Mouse (Mus musculus) spleen, adult 2 months (tissue): ENCODE measurements around the gene Mylk. TPM values are rescaled to one million over a fixed set of nuclear protein-coding genes. Genes with fewer than 3 reads are reported as not detected.

Experiments used
- DNase-seq, 2 experiments: peaks; one replicate each; pipeline versions ENCODE4 v3.0.0 to v3.0.0-alpha.2; 2012 to 2021; ENCODE audit warnings: low spot score in 2 of 2, low read depth in 1 of 2
- H3K27ac ChIP-seq: fragments of 200-500 bp; 2 replicates; pipeline ENCODE4 v1.5.1; 2012; ENCODE audit warnings: low read length, inconsistent platforms; ENCODE audit not compliant: insufficient read depth
- H3K27me3 ChIP-seq: fragments of 200-500 bp; 2 replicates; pipeline ENCODE4 v1.6.1; 2012; ENCODE audit warnings: mild to moderate bottlenecking, moderate library complexity, low read length, inconsistent platforms; ENCODE audit not compliant: control insufficient read depth, insufficient read depth
- H3K36me3 ChIP-seq: fragments of 200-500 bp; 2 replicates; pipeline ENCODE4 v1.6.1; 2012; ENCODE audit warnings: mild to moderate bottlenecking, low read length, inconsistent platforms; ENCODE audit not compliant: control insufficient read depth, insufficient read depth
- H3K4me1 ChIP-seq: fragments of 200-500 bp; 2 replicates; pipeline ENCODE4 v1.6.1; 2011; ENCODE audit warnings: inconsistent platforms; ENCODE audit not compliant: control insufficient read depth, insufficient read depth, insufficient read length
- H3K4me3 ChIP-seq: fragments of 200-500 bp; 2 replicates; pipeline ENCODE4 v1.5.1; 2011; ENCODE audit warnings: mild to moderate bottlenecking, inconsistent platforms; ENCODE audit not compliant: insufficient read depth, insufficient read length; ENCODE audit errors: extremely low read depth
- CTCF ChIP-seq: fragments of 200-500 bp; IDR thresholded peaks from 2 replicates; pipeline ENCODE4 v1.5.1; 2011; ENCODE audit warnings: mild to moderate bottlenecking, inconsistent platforms; ENCODE audit not compliant: insufficient read depth, insufficient read length, insufficient replicate concordance; ENCODE audit errors: extremely low read depth
- POLR2A ChIP-seq: fragments of 200-500 bp; IDR thresholded peaks from 2 replicates; pipeline ENCODE4 v1.6.1; 2011; ENCODE audit warnings: low read depth, low read length, inconsistent platforms
- WGBS: fragments of 180-500 bp; shearing (Covaris S2); methylation state at CpG from one replicate; pipeline ENCODE4 v1.1.7; 2018; 5-methylcytosine and 5-hydroxymethylcytosine counted together
- polyA plus RNA-seq: library from polyadenylated mRNA; depleted of rRNA; stranded (reverse); fragments of >200 nt; gene quantifications from 2 replicates; pipeline ENCODE4 v1.2.3, GENCODE M21; 2012

Gene Mylk
- polyA plus RNA-seq, 1 experiment, result 41.9 TPM

DNA sequence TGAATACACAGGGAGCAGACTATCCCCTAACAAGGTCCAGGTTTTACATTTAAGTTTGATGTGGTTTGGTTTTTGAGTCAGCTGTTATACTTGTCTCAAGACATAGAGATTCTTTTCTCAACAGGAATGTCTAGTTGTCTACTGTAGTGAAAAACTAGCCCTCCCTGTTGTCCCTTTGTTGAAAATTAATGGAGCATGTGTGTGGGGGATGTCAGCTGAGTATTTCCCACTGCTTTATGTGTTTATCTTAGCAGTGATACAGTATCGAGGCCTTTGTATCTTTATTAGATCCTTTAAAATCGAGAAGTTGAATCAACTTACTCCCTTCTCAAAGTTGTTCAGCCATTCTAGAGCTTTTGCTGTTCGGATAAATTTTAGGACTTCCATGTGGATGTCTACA lies 7.0 kb downstream of the Mylk start:
- H3K27ac ChIP-seq, result no peak overlapping the region
- H3K4me1 ChIP-seq, result no peaks in the 10 kb centered on the region
- no peak for TF ChIP-seq POLR2A
- TF ChIP-seq CTCF, result no peak
- no peak for DNase-seq
- H3K4me3 ChIP-seq, result no peak overlapping the region
- no peaks in the 10 kb centered on the region for H3K27me3 ChIP-seq
- 81% methylated on average over 3 of the region's 3 CpGs for WGBS
- no peaks in the 10 kb centered on the region for H3K36me3 ChIP-seq

DNA sequence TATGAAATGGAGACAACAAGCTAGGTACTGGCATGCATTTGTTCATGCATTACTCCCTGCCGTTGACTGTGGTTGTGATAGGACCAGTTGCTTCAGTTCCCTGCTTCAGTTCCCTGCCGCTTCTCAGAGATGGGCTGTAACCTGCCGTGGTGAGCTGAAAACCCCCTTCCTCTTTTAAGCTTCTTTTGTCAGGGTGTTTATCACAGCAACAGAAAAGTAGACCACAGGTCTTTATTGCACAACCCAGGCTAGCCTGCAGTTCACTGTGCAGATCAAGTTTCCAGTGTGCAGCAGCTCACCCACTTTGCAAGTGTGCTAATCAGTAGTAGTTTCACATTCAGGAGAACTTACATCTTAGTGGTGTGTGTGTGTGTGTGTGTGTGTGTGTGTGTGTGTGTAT lies 8.0 kb downstream of the Mylk start:
- TF ChIP-seq POLR2A (no peak), CTCF (no peak)
- no peaks in the 10 kb centered on the region for H3K4me1 ChIP-seq
- no peak for DNase-seq
- no peak overlapping the region for H3K4me3 ChIP-seq
- no peak overlapping the region for H3K27ac ChIP-seq
- H3K36me3 ChIP-seq, result no peaks in the 10 kb centered on the region
- 62% methylated on average over 3 of the region's 3 CpGs for WGBS
- H3K27me3 ChIP-seq, result no peaks in the 10 kb centered on the region

DNA sequence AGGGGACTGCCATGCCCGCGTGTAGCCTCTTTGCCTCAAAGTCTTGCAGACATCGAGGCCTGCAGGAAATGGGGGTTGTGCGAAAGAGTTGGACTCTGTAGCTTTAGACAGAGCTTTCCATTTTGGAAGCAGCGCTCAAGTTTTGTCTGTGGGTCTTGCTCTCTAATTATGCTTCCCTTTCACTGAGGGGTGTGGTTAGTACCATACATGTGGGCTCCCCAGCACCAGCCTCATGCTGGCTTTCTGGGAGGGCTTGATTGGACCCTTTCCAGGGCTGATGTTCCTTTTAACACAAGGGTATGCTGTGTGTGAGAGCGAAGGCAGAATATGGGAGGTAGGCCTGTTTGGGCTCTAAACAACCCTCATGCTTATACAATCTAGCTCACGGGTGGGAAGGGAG lies 12.0 kb downstream of the Mylk start:
- Histone ChIP-seq H3K4me3 (no peak overlapping the region), H3K27ac (no peak overlapping the region), H3K27me3 (no peaks in the 10 kb centered on the region), H3K4me1 (no peaks in the 10 kb centered on the region), H3K36me3 (no peaks in the 10 kb centered on the region)
- no peak for DNase-seq
- TF ChIP-seq POLR2A, result no peak
- no peak for TF ChIP-seq CTCF
- 80% methylated on average over 7 of the region's 7 CpGs for WGBS

DNA sequence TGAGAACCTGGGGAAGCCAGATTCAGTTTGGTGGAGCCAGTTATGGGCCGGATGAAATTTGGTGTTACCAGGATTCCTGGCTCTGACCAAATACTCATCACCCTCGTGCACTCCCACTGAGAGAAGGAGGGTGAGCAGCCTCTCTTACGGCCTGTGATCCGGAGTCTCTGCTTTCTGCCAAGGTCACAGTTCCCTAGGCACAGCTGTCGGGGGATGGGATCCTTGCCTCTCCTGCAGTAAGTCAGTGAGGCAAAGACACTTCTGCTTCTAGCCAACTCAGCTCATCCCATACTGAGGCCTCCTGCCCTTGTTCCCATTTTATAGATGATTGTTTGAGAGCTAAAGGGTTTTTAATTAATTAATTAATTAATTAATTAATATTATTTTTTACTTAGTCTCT lies 13.2 kb downstream of the Mylk start:
- Histone ChIP-seq H3K4me1 (no peaks in the 10 kb centered on the region), H3K27me3 (no peaks in the 10 kb centered on the region), H3K4me3 (no peak overlapping the region), H3K36me3 (no peaks in the 10 kb centered on the region), H3K27ac (no peak overlapping the region)
- DNase-seq, result no peak
- TF ChIP-seq CTCF (no peak), POLR2A (no peak)
- WGBS, result 88% methylated on average over 5 of the region's 5 CpGs

DNA sequence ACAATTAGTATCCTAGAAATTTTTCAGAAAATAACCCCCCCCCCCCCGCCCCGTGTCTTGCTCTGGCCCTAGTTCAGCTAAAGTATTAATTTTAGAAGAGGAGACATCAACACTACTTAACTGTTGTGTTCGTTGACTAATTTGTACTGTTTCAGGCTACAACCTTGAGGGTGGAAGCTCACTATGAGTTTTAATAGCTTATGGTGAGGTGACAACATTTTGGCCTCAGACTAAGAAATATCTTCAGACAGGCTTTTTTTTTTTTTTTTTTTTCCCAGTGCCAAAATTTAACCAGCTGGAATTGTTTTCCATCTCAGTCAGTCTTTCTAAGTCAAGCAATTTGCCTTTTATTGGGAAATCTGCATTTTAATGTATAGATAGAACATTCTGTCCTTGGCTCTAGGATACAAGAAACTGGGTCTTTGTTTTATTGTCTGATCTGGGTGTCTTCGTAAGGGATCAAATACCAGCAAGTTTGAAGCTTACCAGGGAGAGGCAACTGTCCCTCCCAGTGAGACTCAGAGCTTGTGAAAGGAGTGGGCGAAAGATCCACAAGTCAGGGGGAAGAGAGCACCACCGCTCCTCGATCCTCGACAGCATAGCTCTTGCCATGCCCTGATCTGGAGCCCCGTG lies 19.1 kb downstream of the Mylk start:
- Histone ChIP-seq H3K27me3 (no peaks in the 10 kb centered on the region), H3K4me3 (no peak overlapping the region), H3K27ac (no peak overlapping the region), H3K4me1 (no peaks in the 10 kb centered on the region), H3K36me3 (no peaks in the 10 kb centered on the region)
- WGBS, result 89% methylated on average over 9 of the region's 9 CpGs
- DNase-seq, result no peak
- TF ChIP-seq CTCF (no peak), POLR2A (no peak)

DNA sequence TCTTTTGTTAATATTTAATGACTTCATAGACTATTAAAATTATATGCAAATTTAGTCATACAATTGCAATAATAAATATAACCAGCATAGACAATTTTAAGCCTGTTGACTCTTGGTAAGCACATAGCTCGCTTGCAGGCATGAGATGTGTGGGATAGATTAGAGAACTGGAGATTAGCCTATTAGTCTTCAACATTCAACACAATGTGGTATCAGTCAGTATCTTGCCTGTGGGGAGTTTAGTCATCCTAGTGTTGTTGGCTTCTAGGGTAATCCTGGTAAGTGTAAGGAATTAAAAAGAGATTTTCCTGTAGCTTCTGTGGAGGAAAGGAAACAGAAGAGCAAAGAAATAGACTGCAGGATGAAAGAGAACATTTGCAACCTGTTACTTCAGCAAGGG lies 20.7 kb downstream of the Mylk start:
- H3K27me3 ChIP-seq, result no peaks in the 10 kb centered on the region
- WGBS, result 81% methylated on average over 1 of the region's 1 CpGs
- H3K27ac ChIP-seq, result no peak overlapping the region
- H3K4me1 ChIP-seq, result no peaks in the 10 kb centered on the region
- H3K4me3 ChIP-seq, result no peak overlapping the region
- no peak for DNase-seq
- TF ChIP-seq CTCF (no peak), POLR2A (no peak)
- no peaks in the 10 kb centered on the region for H3K36me3 ChIP-seq

DNA sequence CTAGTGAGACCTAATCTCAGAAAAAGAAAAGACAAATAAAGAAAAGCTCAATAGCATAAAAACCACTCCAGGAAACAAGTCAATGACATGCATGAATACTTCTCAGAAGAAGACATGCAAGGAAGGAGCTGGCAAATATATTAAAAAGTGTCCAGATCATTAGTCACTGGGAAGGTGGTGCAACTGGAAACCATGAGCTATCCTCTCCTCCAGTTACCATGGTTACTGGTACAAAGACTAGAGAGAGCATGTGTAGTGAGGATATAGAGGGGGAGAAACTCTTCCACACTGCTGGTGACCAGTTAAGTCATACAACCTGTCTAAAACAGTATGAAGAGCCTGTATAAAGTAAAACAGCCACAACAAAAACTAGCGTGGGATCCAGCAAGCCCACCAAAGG lies 21.2 kb downstream of the Mylk start:
- 80% methylated on average over 1 of the region's 1 CpGs for WGBS

More for the DNA sequence above, 21.2 kb downstream of the Mylk start:
- no peak for TF ChIP-seq POLR2A
- no peak for TF ChIP-seq CTCF
- DNase-seq, result no peak
- no peak overlapping the region for H3K27ac ChIP-seq
- no peaks in the 10 kb centered on the region for H3K36me3 ChIP-seq
- H3K27me3 ChIP-seq, result no peaks in the 10 kb centered on the region
- H3K4me1 ChIP-seq, result no peaks in the 10 kb centered on the region
- H3K4me3 ChIP-seq, result no peak overlapping the region
